Mouse (Mus musculus) 3134 (cell line): ENCODE results near the gene Adam19.
"Not testable (repeated sequence)": the region's sequence is repeated elsewhere in the genome, so short reads cannot be mapped to it uniquely, and the experiment has no call there.

Experiments used
- DNase-seq: peaks from one replicate; pipeline ENCODE4 v3.0.0-alpha.2; 2011; ENCODE audit warnings: low spot score; ENCODE audit not compliant: insufficient read length; ENCODE audit errors: extremely low read depth

Adam19 gene

DNA sequence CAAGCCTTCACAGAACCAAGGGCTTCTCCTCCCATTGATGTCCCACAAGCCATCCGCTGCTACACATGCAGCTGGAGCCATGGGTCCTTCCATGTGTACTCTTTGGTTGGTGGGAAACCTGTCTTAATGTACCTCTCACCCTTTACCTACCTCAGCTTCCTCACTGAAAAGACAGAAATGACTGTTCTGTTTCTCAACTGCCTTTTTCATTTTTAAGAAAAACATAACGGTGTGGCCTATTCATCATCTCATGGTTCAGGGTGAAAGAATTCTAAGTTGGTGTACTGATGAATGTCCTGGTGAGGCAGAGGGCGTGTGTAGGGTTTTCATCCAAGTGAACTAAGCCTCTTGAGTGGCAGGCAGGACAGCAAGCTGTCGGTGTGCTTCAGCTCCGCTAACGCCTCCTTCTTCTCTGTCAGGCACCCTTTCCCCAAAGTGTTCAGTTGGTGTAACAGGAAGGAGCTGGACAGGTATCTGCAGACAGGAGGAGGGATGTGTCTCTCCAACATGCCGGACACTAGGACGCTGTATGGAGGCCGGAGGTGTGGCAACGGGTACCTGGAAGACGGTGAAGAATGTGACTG is 71.1 kb downstream of the Adam19 start:
- no peak for DNase-seq

DNA sequence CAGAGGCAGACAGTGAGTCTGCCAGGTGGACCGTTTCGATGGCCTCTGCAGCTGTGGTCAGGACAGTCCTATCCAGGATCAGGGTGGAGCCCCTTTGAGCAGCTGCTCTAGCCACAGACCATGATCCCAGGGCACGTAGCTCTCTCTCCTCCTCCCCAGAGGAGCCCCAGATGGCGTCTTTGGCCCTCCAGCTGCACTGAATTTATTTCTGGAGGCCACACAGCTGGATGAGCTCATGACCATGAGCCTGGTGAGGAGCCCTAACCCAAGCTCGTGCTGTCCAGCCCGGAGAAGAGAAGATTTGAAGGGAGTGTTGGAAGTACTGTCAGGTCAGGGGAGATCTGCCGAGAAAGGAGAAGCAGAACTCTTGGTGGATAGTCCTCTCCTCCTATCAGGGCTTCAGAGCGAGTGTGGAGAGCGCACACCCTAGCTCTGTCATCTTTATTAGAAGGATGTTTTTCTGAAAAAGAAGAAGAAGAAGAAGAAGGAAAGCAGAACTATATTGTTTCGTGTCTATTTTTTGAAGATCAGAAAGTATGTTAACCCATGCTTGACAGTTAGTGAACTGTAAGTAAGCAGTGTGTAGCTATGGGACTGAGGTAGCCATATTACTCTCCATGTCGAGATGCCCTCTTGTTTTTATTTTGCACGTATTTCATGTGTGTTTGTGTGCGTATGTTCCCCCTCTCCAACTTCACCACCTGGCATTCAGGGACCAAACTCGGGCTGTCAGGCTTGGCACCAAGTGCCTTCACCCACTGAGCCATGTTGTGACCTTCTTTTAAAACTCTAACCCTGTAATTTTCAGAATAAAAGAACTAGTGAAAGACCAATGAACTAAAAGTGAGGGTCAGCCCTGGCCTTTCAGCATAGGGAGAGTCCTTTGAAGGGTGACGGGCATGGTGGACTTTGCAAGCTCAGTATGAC is 72.1 kb downstream of the Adam19 start:
- no peak for DNase-seq

DNA sequence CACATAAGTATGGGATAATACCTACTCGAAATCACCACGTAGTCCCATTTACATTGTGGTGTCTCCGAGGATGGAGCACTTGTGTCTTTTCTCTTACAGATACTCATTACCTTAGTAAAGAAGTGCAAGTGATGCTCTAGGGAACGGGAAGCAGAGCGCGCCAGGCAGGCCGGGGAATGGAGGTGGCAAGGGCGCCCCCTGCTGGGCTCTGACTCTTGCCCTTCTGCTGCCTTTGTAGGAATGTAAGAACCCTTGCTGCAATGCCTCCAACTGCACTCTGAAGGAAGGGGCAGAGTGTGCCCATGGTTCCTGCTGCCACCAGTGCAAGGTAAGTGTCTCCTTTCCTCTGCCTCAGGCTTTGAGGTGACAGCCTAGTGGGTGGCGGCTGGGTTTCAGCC is 72.8 kb downstream of the Adam19 start:
- peak; percentile 64 for DNase-seq

DNA sequence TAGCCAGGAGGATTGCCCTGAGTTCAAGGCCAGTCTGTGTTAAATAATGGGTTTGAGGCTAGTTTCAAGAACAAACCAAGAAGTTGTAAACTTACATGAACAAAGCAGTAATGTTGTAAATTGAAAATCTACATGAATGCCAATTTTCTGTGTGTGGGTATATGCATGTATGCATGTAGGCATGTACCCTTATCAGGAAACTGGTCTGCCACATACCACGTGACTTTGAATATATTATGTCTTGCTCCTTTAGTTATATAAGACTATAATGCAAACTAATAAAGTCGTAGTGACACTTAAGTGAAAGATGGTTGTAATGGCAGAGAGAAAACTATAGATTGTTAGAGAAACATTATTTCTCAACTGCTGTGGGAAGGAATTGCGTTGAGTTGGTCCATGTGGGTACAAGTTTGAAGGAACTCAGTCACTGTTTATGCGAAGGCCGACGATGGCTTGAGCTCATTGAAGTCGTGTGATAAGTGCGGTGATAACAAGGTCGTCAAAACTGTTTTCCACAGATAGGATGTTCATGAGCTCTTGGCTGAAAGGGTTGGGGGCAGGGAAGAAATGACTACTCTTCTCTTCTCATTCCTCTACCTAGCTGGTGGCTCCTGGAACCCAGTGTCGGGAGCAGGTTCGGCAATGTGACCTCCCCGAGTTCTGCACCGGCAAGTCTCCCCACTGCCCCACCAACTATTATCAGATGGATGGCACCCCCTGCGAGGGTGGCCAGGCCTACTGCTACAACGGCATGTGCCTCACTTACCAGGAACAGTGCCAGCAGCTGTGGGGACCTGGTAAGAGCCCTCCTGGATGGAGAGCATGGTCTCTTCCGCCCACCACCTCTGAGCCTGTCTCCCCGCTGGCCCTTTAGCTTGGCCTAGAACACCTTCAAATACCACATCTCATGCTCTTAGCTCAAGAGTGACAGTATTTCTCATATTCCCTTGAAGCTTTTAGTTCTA is 75.5 kb downstream of the Adam19 start:
- no peak for DNase-seq

DNA sequence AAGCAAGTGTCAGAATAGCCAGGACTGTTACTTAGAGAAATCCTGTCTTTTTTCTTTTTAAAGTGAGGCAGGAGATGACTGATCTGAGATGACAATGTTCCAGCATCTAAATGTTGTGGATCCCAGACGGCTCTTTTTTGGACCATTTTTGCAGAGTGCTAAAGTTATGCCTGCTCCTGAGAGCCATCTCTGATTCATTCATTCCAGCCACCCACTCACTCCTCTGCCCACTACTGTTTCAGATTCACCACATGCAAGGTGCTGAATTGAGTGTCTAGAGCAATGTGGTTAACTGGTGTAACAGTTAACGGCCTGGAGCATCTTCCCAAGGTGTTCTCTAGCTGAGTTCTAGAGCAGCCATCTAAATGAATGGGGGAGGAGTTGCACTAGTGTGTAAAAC is 79.1 kb downstream of the Adam19 start:
- no peak for DNase-seq

DNA sequence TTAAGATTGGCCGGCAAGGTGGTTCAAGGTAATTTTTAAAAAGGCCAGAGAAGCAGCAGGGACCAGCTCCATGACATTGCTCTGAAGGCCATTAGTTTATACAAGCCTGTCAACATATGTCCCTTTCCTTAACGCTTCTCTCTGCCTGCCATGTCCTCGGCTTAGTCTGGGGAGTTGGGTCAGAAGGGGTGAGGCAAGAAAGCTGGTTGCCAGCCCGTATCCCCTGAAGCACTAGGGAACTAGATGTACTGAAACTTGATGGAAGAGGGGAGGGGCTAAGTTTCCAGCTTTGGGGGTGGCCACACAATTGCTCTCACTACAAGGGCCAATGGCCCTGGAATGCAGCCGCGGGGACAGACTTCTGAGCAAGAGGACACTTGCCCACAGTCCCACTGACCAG is 87.5 kb downstream of the Adam19 start:
- no peak for DNase-seq

DNA sequence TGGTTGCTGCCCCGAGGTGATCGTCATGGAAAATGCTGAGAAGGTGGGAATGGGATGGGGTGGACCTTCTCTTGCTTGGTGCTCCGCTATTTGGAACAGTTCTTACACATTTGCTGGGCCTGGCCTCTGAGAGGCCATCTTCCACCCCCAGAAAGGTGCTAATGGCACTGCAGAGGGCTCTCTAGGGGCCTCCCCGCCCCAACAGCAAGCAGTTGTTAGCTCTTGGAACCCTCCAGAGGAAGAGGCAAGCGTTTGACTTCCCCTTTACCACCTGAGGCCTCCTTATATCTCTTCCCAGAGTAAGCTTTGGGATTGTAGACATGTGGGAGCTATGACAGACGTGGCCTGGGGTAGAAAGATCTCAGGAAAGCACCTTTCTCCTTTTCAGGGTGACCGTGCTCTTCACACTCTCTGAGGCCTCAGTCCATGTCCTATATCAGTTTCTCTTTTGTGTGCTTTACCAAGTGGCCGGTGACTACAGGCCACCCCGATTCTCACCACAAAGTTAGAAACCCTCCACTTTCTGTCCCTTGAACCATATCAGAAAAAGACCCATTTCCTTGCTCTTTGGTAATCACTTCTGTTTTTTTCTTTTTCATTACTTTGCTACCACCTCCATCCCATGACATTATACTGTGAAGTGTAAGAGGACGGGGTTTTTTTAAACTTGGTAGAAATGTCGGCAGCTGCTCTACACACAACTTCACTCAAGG is 89.5 kb downstream of the Adam19 start:
- DNase-seq, result no peak

DNA sequence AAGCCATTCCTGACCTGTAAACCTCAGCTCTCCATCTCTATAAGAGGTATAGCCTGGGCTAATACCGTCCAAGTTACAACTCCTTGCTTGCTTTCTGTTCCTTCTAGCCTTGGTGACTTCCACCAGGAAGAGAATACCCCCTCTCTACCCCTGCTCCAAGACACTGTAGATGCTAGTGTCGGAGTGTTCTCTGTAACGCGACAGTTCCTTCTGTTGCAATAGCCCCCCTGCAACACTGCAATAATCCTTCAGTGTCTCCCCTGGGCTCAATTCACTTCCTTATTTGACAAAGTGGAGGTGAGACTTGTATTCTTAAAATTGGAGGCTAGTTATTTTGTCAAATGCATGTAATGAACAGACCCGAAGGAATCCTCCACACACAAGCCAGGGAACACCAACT is 90.8 kb downstream of the Adam19 start:
- DNase-seq, result no peak

DNA sequence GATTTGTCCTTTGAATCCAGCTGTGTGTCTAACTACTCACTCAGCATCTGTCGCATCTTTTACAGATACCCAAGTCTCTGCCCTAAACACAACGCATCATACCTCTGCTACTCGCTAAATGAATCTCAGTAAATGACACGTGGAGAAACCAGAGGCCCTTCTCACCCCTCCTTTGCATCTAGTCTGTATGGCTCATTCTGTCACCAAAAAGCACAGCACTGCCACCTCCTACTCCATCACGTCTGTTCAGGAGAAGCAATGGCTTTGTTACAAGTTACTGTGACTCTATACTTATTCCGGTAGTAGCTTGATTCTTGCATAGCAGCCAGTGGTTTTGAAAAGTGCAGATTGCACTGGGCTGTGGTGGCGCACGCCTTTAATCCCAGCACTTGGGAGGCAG is 101.2 kb downstream of the Adam19 start:
- DNase-seq, result no peak

DNA sequence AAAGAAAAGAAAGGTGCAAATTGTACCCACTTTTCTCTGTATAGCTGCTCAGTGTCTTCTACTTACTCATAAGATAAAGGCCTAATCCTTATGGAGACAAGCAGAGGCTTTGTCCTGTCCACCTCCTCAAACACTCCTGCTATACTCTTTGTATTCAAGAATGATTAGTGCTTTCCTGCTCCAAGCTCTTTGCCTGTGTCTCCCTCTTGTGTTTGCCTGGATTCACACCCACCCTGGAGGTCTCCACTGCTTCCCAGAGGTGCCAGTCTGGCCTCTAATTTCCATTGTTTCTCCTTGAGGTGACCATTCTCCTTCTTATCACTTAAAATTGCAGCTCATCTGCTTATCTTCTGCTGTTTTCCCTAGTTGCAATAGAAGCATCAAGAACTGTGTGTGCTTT is 101.7 kb downstream of the Adam19 start:
- no peak for DNase-seq

DNA sequence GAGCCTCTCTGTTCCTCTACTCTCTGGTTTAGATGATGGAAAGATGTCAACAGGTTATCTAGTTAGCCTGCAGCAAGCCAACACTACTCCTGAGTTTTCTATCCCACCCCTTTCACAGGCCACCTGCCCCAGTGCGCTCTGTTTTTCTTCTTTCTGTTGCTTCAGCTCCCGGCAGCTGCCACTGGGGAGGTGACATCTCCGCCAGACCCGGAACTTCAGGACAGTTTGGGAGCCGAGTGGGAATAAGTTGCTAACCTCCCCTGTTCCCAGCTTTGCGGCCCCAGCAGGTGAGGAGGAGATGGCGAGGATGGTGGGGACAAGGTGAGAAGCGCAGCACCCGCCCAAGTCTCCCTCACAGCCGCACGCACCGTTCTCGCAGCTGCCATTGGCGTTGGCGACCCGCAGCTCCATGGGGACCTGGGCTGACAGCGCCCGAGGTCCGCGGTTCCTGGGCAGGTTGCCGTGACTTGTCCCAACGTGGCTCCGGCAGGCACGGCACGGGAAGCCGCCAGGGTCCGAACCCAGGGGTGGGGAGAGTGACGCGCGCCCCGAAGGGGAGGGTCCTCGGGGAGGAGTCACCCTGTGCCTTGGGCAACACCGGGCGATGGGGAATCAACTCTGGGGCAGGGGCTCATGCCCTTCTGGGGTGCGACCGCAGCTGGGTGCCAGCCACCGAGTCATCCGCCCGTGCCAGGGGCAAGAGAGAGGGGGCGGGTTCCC is 110.2 kb downstream of the Adam19 start, which contains the start of gene Nipal4:
Gene Nipal4, minus strand, starts transcription at position 643 of the 720 bp plus-strand sequence.
- no peak for DNase-seq

DNA sequence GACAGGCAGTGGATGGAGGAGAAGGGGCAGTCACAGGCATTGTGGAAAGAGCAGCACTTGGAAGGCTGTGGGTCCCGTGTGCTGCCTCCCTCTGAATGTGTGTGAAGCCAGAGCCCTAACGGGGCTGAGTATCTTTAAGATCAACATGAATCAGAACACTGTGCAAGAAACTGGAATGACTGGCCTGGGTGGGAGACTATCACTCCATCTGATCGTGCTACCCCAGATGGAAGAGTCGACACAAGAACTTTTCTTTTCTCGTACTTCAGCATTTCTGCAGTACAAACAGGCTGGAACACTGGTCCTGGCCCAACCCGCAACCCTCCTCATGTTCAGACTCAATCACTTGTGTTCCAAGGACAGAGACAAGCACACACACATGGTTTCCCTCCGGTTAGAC is 112.7 kb downstream of the Adam19 start:
- no peak for DNase-seq

DNA sequence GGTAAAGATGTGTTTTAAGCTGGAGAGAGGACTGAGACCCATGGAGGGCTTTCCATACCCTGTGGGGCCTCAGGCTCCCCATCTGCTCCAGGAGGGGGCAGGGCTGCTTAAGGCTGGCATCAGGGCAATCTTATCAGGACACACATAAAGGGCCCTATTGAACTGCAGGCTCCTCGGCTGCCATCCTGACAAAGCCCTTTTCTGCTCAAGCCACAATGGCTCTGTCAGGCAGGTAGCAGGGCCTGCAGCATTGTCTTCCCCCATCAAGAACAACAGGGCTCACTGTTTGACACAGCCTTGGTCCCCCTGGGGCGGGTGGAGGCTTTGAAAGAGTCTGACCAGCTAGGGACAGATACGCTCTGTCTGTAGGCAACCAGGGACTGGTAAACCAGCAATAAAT is 114.1 kb downstream of the Adam19 start:
- no peak for DNase-seq

DNA sequence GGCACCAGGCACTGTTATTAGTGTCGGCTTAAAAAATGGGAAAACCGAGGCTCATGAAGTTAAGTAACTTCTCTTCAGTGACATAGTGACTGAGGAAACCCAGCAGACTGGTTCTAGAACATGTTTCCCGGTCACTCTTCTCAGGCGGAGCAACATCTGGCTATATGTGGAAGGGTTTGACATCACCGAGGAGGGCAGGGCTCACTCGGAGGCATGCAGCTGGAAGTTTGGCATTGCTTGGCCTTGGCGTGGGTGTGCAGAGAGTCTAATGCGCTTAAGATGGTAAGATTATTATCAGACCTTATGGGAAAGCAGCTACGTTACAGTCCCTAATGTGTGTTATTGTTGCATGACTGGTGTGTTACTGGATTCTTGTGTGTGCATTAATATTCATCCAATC is 116.3 kb downstream of the Adam19 start:
- DNase-seq, result no peak

DNA sequence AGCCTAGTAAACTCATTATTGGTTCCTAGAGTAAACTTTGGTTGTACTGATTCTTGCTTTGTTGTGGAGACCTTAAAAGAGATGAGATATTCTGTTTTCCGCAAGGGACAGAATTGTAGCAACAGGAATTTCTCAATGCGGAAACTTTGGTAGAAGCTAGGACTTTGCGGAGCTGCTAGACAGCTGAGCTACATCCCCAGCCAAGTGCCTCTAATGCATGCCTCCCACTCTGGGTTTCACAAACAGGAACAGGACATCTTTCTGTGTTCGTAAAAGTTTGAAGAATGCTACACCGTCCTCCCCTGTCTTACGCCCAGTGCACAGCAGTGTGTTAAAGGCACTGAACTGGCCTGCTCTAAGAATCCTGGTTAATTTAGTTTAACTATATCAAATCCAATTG is 120.4 kb downstream of the Adam19 start:
- DNase-seq, result no peak

DNA sequence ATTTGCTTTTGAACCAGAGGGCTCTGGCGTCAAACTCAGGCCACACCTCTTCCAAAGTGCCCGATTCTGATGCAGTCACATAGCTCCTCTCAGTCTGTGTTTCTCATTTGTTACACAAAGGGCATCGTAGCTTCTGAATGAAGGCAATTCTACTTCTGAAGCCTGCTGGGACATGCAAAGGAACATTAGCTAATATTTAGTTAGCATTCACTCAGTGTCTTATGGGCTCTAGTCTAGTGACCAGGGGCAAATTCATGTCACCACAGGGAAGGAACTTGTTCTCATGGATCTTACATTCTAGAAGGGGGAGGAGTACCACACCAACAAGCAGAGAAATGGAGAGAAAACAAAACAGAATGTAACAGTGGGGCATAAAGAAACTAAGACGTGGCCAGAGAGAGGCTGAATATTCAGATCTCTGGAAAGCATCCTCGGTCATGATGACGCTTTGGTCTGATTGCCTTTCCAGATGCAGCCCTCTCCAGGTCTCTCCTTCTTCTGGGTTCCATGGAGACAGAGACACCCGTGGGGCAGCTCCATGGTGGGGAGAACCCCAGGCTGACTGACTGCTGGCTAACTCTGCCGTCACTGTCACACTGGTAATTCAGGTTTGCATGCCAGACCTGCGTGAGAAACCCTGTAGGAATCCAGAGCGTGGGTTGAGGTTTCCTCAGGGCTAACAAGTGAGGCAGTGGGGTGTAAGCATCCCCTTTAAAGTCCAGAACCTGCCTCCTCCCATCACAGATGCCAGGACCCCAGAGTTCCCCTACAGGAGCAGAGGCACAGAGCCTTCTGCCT is 121.7 kb downstream of the Adam19 start:
- no peak for DNase-seq

DNA sequence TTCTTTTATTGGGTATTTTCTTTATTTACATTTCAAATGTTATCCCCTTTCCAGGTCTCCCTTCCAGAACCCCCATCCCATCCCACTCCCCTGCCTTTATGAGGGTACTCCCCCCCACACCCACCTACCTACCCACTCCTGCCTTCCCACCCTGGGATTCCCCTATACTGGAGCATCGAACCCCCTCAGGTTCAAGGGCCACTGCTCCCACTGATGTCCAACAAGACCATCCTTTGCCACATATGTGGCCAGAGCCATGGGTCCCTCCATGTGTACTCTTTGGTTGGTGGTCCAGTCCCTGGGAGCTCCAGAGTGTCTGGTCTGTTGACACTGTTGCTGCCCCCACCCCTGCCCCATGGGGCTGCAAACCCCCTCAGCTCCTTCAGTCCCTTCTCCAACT is 126.2 kb downstream of the Adam19 start:
- DNase-seq, result not testable (repeated sequence)

DNA sequence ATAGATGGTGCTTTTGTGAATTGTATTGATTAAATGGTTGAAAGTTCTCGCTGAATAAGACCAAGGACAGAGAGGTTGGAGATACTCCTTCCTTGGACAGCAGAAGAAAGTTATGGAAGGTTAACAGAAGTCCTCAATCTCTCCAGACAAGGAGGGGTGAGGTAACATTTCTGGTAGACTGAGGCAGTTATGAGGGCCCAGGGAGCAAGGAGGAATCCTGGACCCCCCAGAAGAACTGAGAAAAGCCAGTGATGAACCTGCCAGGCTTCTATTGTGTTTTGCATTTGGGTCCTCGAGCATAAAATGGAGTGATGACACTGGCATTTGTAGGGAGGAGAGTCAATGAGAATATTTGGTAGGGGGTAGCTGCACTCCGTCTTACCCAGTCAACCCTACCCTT is 129.2 kb downstream of the Adam19 start:
- DNase-seq, result no peak

DNA sequence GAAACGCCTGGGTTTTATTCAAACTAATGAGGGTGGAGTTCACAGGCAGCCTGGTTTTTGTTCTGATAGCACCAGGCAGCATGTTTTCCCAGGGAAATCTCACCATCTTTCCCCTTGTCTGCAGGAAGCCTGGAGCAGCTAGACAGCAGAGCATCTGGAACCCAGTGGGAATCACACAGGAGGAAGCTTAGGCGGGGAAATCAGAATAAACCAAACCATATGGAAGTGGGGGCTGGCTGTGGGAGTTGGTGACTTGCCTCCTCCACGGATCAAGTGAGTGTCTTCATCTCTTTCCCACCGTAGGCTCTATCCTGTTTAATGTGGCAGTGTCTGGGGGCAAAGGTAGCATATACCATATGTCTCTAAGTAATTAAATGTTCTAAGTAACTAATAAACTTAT is 129.7 kb downstream of the Adam19 start:
- DNase-seq, result no peak
